Mouse (Mus musculus) CH12.LX (cell line): ENCODE results near the gene Nfia.

Experiments used
- HCFC1 ChIP-seq: IDR thresholded peaks from 2 replicates; pipeline ENCODE4 v1.6.1; 2012; ENCODE audit warnings: low read depth, mild to moderate bottlenecking, inconsistent platforms, low read length, improper control_type of control experiment
- MAX ChIP-seq: IDR thresholded peaks from 2 replicates; pipeline ENCODE4 v1.6.1; 2011; ENCODE audit warnings: low read length, improper control_type of control experiment
- POLR2A ChIP-seq: IDR thresholded peaks from 2 replicates; pipeline ENCODE4 v1.6.1; 2011; ENCODE audit warnings: low read depth, mild to moderate bottlenecking, improper control_type of control experiment, low read length
- POLR2AphosphoS2 ChIP-seq: IDR thresholded peaks from 2 replicates; pipeline ENCODE4 v1.6.1; 2011; ENCODE audit warnings: low read depth, low read length, improper control_type of control experiment
- TBP ChIP-seq: conservative IDR thresholded peaks from 2 replicates; pipeline ENCODE4 v1.6.1; 2011; ENCODE audit warnings: low read depth, low read length, improper control_type of control experiment

GRCm38 (mm10) chr4:97920287-97921079 is 147.9 kb downstream of the Nfia start:
- no peak for TF ChIP-seq TBP
- TF ChIP-seq HCFC1, result no peak
- no peak for TF ChIP-seq POLR2AphosphoS2
- no peak for TF ChIP-seq POLR2A
- no peak for TF ChIP-seq MAX
